Mouse (Mus musculus) embryo, embryonic 10.5 days (tissue): ENCODE results near the gene Mrpl12.

ENCODE experiments used
- DNase-seq: peaks from one replicate; pipeline ENCODE4 v3.0.0-alpha.2; 2015; ENCODE audit warnings: low spot score

Mrpl12 gene

GRCm38 (mm10) chr11:120484265-120484981, at the start of gene Mrpl12:
Gene Mrpl12 (plus strand): TSS chr11:120484613.
- peak; percentile 98 for DNase-seq

DNA sequence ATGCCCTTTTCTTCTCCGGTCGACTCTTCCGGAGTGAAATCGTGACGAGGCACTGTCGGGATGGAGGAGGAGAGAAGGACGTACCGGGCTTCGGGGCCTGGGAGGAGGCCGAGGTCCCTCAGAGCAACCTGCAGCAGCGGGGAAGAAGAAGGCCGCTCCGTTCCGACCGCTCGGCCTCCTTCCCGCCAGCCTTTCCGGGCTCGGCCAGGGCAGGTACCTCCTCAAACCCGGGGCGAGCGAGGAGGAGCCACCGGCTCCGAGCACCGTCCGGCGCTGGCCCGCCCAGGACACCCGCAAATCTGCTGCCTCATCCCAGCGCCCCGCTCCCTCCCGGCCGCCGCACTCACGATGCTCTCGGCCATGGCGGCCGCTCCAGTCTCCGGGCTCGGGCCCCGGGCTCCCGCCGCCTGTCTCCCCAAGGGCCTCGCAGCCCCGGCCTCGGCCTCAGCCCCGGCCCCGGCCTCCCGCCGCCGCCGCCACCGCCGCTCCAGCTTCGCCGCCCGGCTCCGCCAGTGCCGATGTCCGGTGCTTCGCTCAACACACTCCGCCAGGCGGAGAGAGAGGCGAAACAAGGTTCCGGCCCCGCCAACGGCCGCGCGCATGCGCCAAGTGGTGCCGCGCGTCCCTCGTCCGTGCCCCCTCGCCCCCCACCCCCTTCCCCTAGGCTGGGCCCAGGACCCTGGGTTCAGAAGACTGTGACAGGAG, 47.1 kb upstream of the Mrpl12 start, which contains the start of gene Nploc4:
Gene Nploc4, minus strand, starts transcription at position 557 of the 705 bp plus-strand sequence.
- DNase-seq = peak; percentile 93

DNA sequence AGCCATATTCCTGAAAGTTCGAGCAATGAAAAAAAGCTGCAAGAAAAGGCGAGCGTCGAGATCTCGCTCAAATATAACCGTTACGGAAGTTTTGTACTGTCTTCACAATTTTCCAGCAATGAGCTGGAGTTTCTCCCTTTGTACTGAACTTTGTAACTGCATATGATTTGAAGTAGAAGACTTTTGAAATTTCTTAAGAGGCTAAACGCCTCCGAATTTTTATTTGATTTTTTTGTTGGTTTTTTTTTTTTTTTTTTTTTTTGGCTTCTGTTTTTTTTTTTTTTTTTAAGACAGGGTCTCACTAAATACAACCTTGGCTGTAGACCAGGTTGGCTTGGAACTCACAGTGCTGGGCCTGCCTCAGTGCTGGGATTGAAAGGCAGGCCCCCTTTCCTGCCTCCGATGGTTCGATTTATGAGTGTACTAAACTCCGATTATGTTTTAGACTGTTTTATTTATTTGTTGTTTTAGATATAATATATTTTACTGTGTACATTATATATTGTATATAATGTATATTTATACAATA, 46.5 kb upstream of the Mrpl12 start:
- DNase-seq = no peak

DNA sequence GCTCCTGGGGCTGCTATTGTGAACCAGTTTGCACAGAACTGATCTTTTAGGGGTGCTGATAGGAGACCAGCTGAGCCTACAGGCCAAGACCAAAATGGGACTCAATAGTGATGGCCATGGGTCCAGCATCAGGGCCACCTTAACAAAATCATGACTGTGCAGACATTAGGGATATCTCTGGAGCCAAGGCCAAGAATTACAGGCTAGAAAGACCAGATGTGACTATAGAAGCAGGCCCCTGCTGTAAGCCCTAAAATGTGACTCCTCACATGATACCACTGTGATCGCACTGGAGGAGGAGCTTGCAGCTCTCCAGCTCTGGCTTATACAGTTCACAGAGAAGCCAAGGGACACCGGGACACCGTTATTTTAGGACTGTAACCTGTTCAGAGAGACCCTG, 42.1 kb upstream of the Mrpl12 start, which contains the start of gene Tspan10:
Gene Tspan10, plus strand, starts transcription at position 301 of the 400 bp plus-strand sequence.
- DNase-seq = no peak

DNA sequence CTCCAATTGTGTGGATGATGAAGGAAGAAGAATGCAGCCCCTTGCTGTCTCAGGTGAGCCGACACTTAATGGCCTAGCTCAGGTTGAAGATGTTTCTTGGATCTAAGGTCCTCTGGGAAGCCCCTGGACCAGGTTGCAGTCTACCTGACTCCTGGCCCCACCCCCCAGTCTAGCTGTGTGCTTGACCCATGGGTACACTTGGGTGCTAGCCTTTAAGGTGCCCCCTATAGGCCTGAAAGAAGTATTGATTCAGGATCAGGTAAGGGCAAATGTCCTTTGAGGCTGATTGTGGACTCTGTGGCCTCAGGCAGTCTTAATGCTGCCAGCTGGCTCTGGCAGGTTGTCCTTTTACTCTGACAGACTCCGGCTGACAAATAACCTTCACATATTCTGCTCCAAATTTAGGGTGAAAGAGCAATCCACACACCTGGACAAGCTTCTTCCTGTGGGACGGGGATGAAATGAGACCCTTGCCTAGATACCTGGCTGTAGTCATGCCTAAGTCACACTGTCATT, 41.6 kb upstream of the Mrpl12 start:
- no peak for DNase-seq

DNA sequence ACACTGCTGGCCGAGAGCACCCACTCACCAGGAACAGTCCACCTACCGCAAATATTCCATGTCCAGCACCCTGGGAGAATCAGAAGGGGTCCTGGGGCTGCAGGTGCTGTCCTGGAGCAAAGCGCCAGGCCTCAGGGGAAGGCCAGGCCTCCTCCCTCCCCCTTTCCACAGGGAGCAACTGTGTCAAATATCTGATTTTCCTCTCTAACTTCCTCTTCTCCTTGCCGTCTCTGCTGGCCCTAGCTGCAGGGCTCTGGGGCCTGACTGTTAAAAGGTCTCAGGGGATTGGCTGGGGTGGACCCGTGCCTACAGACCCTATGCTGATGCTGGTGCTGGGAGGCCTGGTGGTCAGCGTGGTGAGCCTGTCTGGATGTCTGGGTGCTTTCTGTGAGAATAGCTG, 40.3 kb upstream of the Mrpl12 start:
- DNase-seq = no peak

- no peak for DNase-seq
Measured at GRCm38 (mm10) chr11:120445475-120445874, 38.9 kb upstream of the Mrpl12 start.

- DNase-seq = no peak
Measured at GRCm38 (mm10) chr11:120447179-120447578, 37.2 kb upstream of the Mrpl12 start.

GRCm38 (mm10) chr11:120452246-120452645, 32.2 kb upstream of the Mrpl12 start:
- no peak for DNase-seq

- DNase-seq = no peak
Measured at GRCm38 (mm10) chr11:120453306-120453705, 31.1 kb upstream of the Mrpl12 start, which contains the start of gene Pde6g. Gene Pde6g (minus strand): TSS chr11:120453500.

GRCm38 (mm10) chr11:120454965-120455364, 29.4 kb upstream of the Mrpl12 start:
- DNase-seq = no peak

GRCm38 (mm10) chr11:120455413-120455812, 29.0 kb upstream of the Mrpl12 start:
- no peak for DNase-seq

DNA sequence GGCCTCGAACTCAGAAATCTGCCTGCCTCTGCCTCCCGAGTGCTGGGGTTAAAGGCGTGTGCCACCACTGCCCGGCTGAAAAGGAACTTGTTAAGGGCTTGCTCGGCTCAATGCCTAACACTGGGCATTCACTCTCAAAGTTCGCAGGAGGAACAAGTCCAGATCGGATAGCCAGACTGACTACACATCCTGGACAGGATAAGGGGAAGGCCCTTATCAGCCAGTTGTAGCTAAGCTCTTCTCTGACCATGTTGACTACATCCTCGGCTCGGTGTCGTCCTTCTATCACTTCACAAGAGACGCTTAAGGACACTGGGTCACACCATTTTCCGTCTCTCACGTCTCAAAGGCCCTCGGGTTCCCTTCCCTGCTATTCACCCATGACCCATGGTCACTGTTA, 27.0 kb upstream of the Mrpl12 start:
- DNase-seq = no peak

GRCm38 (mm10) chr11:120457772-120458751, 26.4 kb upstream of the Mrpl12 start, which contains the start of the genes Oxld1 and Ccdc137:
Gene Oxld1 (minus strand): TSS chr11:120458068.
Gene Ccdc137 (plus strand): TSS chr11:120458115.
- DNase-seq = peak; percentile 92

DNA sequence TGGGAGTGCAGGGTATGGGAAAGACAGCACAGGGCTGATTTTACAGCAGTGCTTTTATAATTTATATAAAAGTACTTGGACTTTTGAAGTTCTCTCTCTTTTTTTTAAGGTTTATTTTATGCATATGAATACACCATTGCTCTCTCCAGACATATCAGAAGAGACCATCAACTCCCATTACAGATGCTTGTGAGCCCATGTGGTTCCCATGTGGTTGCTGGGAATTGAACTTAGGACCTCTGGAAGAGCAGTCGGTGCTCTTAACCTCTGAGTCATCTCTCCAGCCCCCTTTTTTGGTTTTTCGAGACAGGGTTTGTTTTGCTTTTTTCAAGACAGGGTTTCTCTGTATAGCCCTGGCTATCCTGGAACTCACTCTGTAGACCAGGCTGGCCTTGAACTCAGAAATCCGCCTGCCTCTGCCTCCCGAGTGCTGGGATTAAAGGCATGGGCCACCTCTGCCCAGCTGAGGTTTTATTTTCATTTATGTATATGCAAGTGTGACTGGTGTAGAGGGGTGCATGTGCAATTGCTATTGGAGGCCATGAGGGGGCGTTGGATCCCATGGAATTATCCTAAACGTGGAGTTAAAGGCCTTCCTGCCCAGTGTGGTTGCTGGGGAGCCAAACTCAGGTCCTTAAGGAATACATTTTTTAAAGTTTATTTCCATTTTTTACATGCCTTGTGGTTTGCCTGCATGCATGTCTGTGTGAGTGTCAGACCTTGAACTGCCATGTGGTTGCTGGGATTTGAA, 25.4 kb upstream of the Mrpl12 start:
- no peak for DNase-seq

GRCm38 (mm10) chr11:120463536-120463935, 20.9 kb upstream of the Mrpl12 start:
- DNase-seq = no peak

DNA sequence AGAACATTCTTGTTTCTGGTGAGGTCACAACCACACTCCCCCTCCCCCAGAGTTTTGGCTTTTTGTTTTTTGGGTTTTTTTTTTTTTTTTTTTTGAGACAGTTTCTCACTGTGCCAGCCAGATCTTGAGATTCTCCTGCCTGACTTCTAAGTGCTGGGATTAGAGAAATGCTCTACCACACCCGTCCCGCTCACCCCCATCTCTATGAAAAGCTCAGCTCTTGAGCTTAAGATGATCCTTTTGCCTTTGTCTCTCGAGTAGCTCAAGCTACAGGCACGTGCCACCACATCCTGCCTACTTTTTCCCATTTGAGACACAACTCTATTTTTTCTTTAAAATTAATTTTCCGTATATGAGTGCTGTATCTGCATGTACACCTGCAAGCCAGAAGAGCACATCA, 20.0 kb upstream of the Mrpl12 start:
- DNase-seq = no peak

DNA sequence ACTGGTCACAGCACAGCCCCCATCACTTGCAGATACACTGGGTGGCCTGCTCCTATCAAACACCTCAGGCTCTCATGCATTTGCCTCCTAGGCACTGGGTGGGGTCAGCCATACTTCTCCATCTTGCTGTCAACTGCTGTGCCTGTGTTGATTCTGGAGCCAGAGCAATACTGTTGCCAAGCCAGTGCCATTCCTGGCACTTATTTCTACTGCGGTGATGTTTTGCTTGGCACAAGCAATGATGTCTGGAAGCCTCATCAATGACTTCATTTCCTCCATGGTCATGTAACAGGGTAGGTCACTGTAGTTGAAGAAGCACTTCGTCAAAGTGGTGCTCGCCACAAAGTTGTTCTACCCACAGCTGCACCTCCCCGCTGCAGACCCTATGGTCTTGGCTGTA, 18.9 kb upstream of the Mrpl12 start:
- DNase-seq = no peak

- peak; percentile 99 for DNase-seq
Measured at GRCm38 (mm10) chr11:120467051-120467735, 17.2 kb upstream of the Mrpl12 start, which contains the start of gene Arl16. Gene Arl16 (minus strand): TSS chr11:120467607.

DNA sequence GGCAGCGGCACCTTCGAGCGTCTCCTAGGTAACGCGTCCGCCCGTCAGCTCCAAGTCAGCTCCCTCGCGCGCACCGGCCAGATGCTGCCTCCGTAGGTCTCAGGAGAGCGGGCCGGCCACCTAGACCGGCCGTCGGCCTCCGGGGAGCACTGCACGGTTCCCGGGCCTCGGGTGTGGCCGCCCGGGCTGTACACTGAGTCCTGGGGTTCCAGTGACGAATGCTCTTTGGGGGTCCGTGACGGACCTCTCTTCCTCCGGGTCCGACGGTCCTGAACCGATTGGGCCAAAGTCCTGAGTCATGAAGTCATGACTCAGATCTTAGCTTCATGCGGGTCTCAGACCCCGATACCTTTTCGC, 16.7 kb upstream of the Mrpl12 start:
- no peak for DNase-seq
